Mouse (Mus musculus): Measurements from ENCODE around the gene Colca2. TPM values are rescaled to one million over a fixed set of nuclear protein-coding genes. Genes with fewer than 3 reads are reported as not detected.

Colca2 gene
- 0.94 and 1.3 TPM in 2 replicates for polyA plus RNA-seq (2021; fragmentation: Nextera tagmentation)
- long read RNA-seq, experiment 1, partial matches to known transcripts = 0 of 1 reads
- long read RNA-seq, experiment 1, other reads (novel, unspliced or antisense) = 1 of 1 reads
- long read RNA-seq, experiment 2, partial matches to known transcripts = 0 of 3 reads
- long read RNA-seq, experiment 2, other reads (novel, unspliced or antisense) = 0 of 3 reads

DNA sequence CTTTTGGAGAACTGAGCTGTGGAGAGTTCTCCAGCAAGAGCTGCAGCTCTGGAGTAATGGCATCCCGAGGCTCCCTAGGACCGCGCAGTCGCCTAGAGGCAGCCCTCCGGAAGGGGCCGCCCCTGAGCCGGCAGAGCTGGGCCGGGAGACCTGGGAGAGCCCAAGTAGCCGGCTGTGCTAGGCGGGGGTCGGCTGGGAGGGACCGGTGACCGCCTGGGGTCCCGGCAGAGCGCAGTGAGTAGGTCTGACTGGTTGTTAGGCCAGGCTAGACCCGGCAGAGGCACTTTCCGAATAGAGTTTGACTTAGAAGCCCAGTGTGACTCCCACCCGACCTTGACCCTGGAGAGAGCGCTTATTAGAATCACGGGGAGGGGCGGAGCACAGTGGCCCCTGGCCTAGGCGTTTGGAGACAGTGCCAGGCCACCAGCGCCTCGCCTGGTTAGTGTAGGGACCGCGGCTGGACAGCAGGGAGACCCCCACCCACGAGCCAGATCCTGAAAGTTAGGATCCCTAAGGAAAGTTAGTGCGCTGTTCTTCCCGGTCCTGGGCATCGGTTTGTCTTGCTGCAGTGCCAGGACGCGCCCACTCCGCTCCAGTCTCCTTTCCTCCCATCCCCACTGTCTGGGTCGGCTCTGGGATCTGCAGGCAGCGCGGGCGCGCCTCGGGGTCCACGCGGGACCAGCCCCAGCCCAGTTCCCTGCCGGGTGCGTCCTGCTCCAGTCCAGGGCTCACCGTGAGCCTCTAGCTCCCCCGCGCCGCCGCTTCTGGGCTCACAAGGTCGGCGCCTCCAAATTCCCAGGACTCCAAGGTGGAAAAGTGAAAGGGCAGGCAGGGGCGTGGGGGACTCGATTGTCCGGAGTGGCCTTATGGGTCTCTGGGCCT is at the start of gene Colca2:
Colca2 (minus strand) TSS at position 70 of the 882 bp plus-strand sequence.

Other genes with a start within 250 kb of the Colca2 start
- not detected in 2 replicates for gene Btg4, start 217.7 kb downstream of the Colca2 start, polyA plus RNA-seq (2021; fragmentation: Nextera tagmentation)
- gene Layn, start 201.5 kb downstream of the Colca2 start, polyA plus RNA-seq (2021; fragmentation: Nextera tagmentation) = 5.1 and 6.1 TPM in 2 replicates
- 0.35 TPM in 1 of 2 replicates, not detected in the other for gene 4833427G06Rik, start 176.5 kb downstream of the Colca2 start, polyA plus RNA-seq (2021; fragmentation: Nextera tagmentation)
- gene Gm32742, start 113.1 kb downstream of the Colca2 start, polyA plus RNA-seq (2021; fragmentation: Nextera tagmentation) = not detected in 2 replicates
- gene Pou2af1, start 64.9 kb downstream of the Colca2 start, polyA plus RNA-seq (2021; fragmentation: Nextera tagmentation) = 0.07 TPM in 1 of 2 replicates, not detected in the other
- gene 1810046K07Rik, start 50.3 kb upstream of the Colca2 start, polyA plus RNA-seq (2021; fragmentation: Nextera tagmentation) = not detected in 2 replicates

Data from left cerebral cortex, adult 6 months (tissue).